Mouse (Mus musculus): ENCODE data around the gene Olfr1239. TPM values are rescaled to one million over a fixed set of nuclear protein-coding genes. Genes with fewer than 3 reads are reported as not detected.

The Olfr1239 gene
- polyA plus RNA-seq (2015; fragmentation: Nextera tagmentation; extraction: Ambion mirVana) = not detected in 2 replicates

DNA sequence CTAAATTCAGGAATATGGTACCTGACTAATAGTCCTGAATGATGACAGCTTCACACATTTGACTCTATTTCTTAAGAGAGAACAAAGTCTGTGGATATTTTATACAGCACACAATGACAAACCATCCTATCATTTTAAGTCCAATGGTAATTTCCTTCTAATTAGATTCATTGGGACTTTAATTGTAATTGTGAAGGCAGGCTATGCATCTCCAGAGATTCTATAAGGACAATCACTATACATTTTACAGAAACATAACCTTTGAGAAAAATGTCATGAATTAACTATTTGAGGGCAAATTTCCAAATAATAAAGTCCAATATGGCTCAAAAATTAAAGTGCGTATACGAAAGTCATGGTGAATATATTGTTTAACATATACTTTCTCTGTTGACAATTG lies at the start of gene Olfr1239:
Gene Olfr1239 (minus strand): TSS at position 101 of the 400 bp plus-strand sequence.
- Histone ChIP-seq H3K9ac (no peak within 1 kb of the TSS), H3K27ac (no peak within 1 kb of the TSS)
- WGBS = 96% methylated on average over 2 of the region's 2 CpGs

GRCm38 (mm10) chr2:89442900-89443299 lies 22.7 kb upstream of the Olfr1239 start, which contains the start of gene Olfr1240:
TSS of gene Olfr1240 (minus strand) at chr2:89443000.
- H3K9ac ChIP-seq = no peak within 1 kb of the TSS
- no peaks in the 10 kb centered on the region for H3K27me3 ChIP-seq
- 87% methylated on average over 3 of the region's 3 CpGs for WGBS
- H3K9me3 ChIP-seq = no peaks in the 10 kb centered on the region
- no peaks in the 10 kb centered on the region for H3K4me1 ChIP-seq (replicated peaks)
- H3K36me3 ChIP-seq = no peaks in the 10 kb centered on the region
- H3K27ac ChIP-seq = no peak within 1 kb of the TSS
- no peak within 1 kb of the TSS for H3K4me3 ChIP-seq
- no peak for ATAC-seq (ENCODE audit: low FRiP score)
- no peak within 1 kb of the TSS for H3K4me2 ChIP-seq

More for the DNA sequence above, at the start of gene Olfr1239:
- no peaks in the 10 kb centered on the region for H3K36me3 ChIP-seq
- H3K4me3 ChIP-seq = no peak within 1 kb of the TSS
- no peak within 1 kb of the TSS for H3K4me2 ChIP-seq
- no peaks in the 10 kb centered on the region for H3K4me1 ChIP-seq (replicated peaks)
- H3K27me3 ChIP-seq = no peaks in the 10 kb centered on the region
- no peak for ATAC-seq (ENCODE audit: low FRiP score)
- H3K9me3 ChIP-seq = no peaks in the 10 kb centered on the region

DNA sequence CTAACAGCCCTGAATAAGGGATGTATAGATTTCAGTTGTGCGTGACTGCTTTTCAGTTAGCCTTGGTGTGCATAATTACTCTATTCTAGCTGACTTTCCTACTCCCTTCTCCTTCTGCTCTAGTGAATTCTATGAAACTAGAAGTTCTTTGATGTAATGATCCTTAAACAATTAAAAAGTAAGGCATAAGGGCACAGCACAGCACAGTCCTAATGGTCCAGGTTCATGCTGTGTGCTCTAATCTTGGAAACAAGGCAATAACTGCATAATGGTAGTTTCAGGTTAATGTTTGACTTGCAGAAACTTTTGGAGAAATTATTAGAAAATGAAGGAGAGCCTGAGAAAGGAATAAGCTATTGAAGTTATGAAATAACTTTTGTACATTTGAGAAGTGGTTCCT lies 5.7 kb downstream of the Olfr1239 start:
- no peak overlapping the region for H3K4me3 ChIP-seq
- 90% methylated on average over 1 of the region's 1 CpGs for WGBS
- no peak overlapping the region for H3K27ac ChIP-seq
- no peak overlapping the region for H3K9ac ChIP-seq
- no peak for ATAC-seq (ENCODE audit: low FRiP score)
- H3K4me1 ChIP-seq (replicated peaks) = no peaks in the 10 kb centered on the region
- no peaks in the 10 kb centered on the region for H3K36me3 ChIP-seq
- H3K4me2 ChIP-seq = no peak overlapping the region
- H3K27me3 ChIP-seq = no peaks in the 10 kb centered on the region
- H3K9me3 ChIP-seq = no peaks in the 10 kb centered on the region

DNA sequence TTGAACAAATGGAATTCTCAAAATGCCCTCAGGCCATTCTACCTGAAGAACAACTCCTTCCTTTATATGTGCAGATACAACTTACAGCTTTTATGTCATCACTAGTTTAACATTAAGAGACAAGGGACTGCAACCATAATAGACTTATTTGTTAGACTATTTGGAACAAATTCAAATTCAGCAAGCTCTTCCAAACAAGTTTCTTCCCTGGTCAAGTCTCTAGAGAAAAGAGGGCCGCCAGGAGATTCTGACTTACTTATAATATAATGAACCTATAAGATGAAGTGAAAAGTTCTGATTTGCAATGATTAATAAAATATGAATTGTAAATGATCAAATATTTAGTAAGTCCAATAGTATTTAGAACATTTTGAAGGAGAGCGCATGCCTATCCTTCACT lies 10.6 kb downstream of the Olfr1239 start, which contains the start of gene Olfr1238:
Gene Olfr1238 (minus strand): TSS at position 101 of the 400 bp plus-strand sequence.
- H3K9me3 ChIP-seq = no peaks in the 10 kb centered on the region
- no peak for ATAC-seq (ENCODE audit: low FRiP score)
- WGBS = 91% methylated on average over 2 of the region's 2 CpGs
- no peak within 1 kb of the TSS for H3K4me3 ChIP-seq
- no peaks in the 10 kb centered on the region for H3K4me1 ChIP-seq (replicated peaks)
- no peaks in the 10 kb centered on the region for H3K27me3 ChIP-seq
- no peak within 1 kb of the TSS for H3K4me2 ChIP-seq
- no peak within 1 kb of the TSS for H3K9ac ChIP-seq
- H3K27ac ChIP-seq = no peak within 1 kb of the TSS
- H3K36me3 ChIP-seq = no peaks in the 10 kb centered on the region

GRCm38 (mm10) chr2:89400882-89401281 lies 19.3 kb downstream of the Olfr1239 start:
- Histone ChIP-seq H3K9me3 (no peaks in the 10 kb centered on the region), H3K27ac (no peak overlapping the region), H3K4me1 (replicated peaks) (no peaks in the 10 kb centered on the region), H3K27me3 (no peaks in the 10 kb centered on the region), H3K9ac (no peak overlapping the region), H3K4me2 (no peak overlapping the region), H3K4me3 (no peak overlapping the region), H3K36me3 (no peaks in the 10 kb centered on the region)
- ATAC-seq (ENCODE audit: low FRiP score) = no peak
- WGBS = 90% methylated on average over 1 of the region's 1 CpGs

Other genes starting within 250 kb of the Olfr1239 start
- not detected in 2 replicates for gene Olfr1225, start 245.7 kb downstream of the Olfr1239 start, polyA plus RNA-seq (2015; fragmentation: Nextera tagmentation; extraction: Ambion mirVana)
- not detected in 2 replicates for gene Olfr1226, start 220.4 kb downstream of the Olfr1239 start, polyA plus RNA-seq (2015; fragmentation: Nextera tagmentation; extraction: Ambion mirVana)
- gene Olfr1228, start 166.3 kb downstream of the Olfr1239 start, polyA plus RNA-seq (2015; fragmentation: Nextera tagmentation; extraction: Ambion mirVana) = not detected in 2 replicates
- not detected in 2 replicates for gene Olfr1229, start 132.4 kb downstream of the Olfr1239 start, polyA plus RNA-seq (2015; fragmentation: Nextera tagmentation; extraction: Ambion mirVana)
- not detected in 2 replicates for gene Olfr1230, start 123.1 kb downstream of the Olfr1239 start, polyA plus RNA-seq (2015; fragmentation: Nextera tagmentation; extraction: Ambion mirVana)
- gene Olfr1231, start 113.3 kb downstream of the Olfr1239 start, polyA plus RNA-seq (2015; fragmentation: Nextera tagmentation; extraction: Ambion mirVana) = not detected in 2 replicates
- gene Olfr1232, start 90.7 kb downstream of the Olfr1239 start, polyA plus RNA-seq (2015; fragmentation: Nextera tagmentation; extraction: Ambion mirVana) = not detected in 2 replicates
- not detected in 2 replicates for gene Olfr1233, start 78.0 kb downstream of the Olfr1239 start, polyA plus RNA-seq (2015; fragmentation: Nextera tagmentation; extraction: Ambion mirVana)
- not detected in 2 replicates for gene Olfr1234, start 55.5 kb downstream of the Olfr1239 start, polyA plus RNA-seq (2015; fragmentation: Nextera tagmentation; extraction: Ambion mirVana)
- not detected in 2 replicates for gene Olfr1238, start 10.7 kb downstream of the Olfr1239 start, polyA plus RNA-seq (2015; fragmentation: Nextera tagmentation; extraction: Ambion mirVana)
- gene Olfr1240, start 22.6 kb upstream of the Olfr1239 start, polyA plus RNA-seq (2015; fragmentation: Nextera tagmentation; extraction: Ambion mirVana) = not detected in 2 replicates
- not detected in 2 replicates for gene Olfr1241, start 66.7 kb upstream of the Olfr1239 start, polyA plus RNA-seq (2015; fragmentation: Nextera tagmentation; extraction: Ambion mirVana)
- gene Olfr1242, start 77.9 kb upstream of the Olfr1239 start, polyA plus RNA-seq (2015; fragmentation: Nextera tagmentation; extraction: Ambion mirVana) = not detected in 2 replicates
- gene Olfr1243, start 111.1 kb upstream of the Olfr1239 start, polyA plus RNA-seq (2015; fragmentation: Nextera tagmentation; extraction: Ambion mirVana) = not detected in 2 replicates
- gene Olfr1245, start 158.0 kb upstream of the Olfr1239 start, polyA plus RNA-seq (2015; fragmentation: Nextera tagmentation; extraction: Ambion mirVana) = not detected in 2 replicates
- not detected in 2 replicates for gene Olfr1246, start 172.8 kb upstream of the Olfr1239 start, polyA plus RNA-seq (2015; fragmentation: Nextera tagmentation; extraction: Ambion mirVana)
- gene Olfr1247, start 193.7 kb upstream of the Olfr1239 start, polyA plus RNA-seq (2015; fragmentation: Nextera tagmentation; extraction: Ambion mirVana) = not detected in 2 replicates
- not detected in 2 replicates for gene Olfr1248, start 197.8 kb upstream of the Olfr1239 start, polyA plus RNA-seq (2015; fragmentation: Nextera tagmentation; extraction: Ambion mirVana)
- not detected in 2 replicates for gene Olfr1249, start 214.6 kb upstream of the Olfr1239 start, polyA plus RNA-seq (2015; fragmentation: Nextera tagmentation; extraction: Ambion mirVana)
- gene Olfr1250, start 241.1 kb upstream of the Olfr1239 start, polyA plus RNA-seq (2015; fragmentation: Nextera tagmentation; extraction: Ambion mirVana) = not detected in 2 replicates